Mouse (Mus musculus) cerebellum, adult 2 months (tissue): Measurements from ENCODE around the gene Pdgfb. TPM values are rescaled to one million over a fixed set of nuclear protein-coding genes. Genes with fewer than 3 reads are reported as not detected.

Experiments
- DNase-seq, 2 experiments: peaks; one replicate each; pipeline ENCODE4 v3.0.0; 2021
- H3K27ac ChIP-seq: fragments of 200-500 bp; 2 replicates; pipeline ENCODE4 v1.5.1; 2012; ENCODE audit warnings: low read length, control low read depth, inconsistent platforms; ENCODE audit not compliant: insufficient read depth
- H3K27me3 ChIP-seq: fragments of 200-500 bp; 2 replicates; pipeline ENCODE4 v1.6.1; 2012; ENCODE audit warnings: inconsistent platforms, mild to moderate bottlenecking, low read length, moderate library complexity; ENCODE audit not compliant: control insufficient read depth, insufficient read depth
- H3K4me1 ChIP-seq: fragments of 200-500 bp; 2 replicates; pipeline ENCODE4 v1.6.1; 2011; ENCODE audit warnings: low read length; ENCODE audit not compliant: control insufficient read depth, insufficient read depth
- H3K4me3 ChIP-seq: fragments of 200-500 bp; replicated peaks from 2 replicates; pipeline ENCODE3; 2011; ENCODE audit warnings: mild to moderate bottlenecking, low read depth, low read length, control low read depth; ENCODE audit not compliant: insufficient read depth
- CTCF ChIP-seq: fragments of 200-500 bp; IDR thresholded peaks from 2 replicates; pipeline ENCODE4 v1.5.1; 2011; ENCODE audit warnings: low read depth, mild to moderate bottlenecking, control low read depth, low read length, moderate library complexity, borderline replicate concordance; ENCODE audit not compliant: insufficient read depth
- POLR2A ChIP-seq: fragments of 200-500 bp; IDR thresholded peaks from 2 replicates; pipeline ENCODE4 v1.6.1; 2011; ENCODE audit warnings: low read length, control low read depth, borderline replicate concordance; ENCODE audit not compliant: insufficient read depth
- WGBS: fragments of 180-500 bp; shearing (Covaris S2); methylation state at CpG from one replicate; pipeline ENCODE4 v1.1.7; 2018; 5-methylcytosine and 5-hydroxymethylcytosine counted together
- polyA plus RNA-seq: library from polyadenylated mRNA; depleted of rRNA; stranded (reverse); fragments of >200 nt; gene quantifications from 2 replicates; pipeline ENCODE4 v1.2.3, GENCODE M21; 2012

The Pdgfb gene
- polyA plus RNA-seq, 1 experiment: 16.0 TPM

DNA sequence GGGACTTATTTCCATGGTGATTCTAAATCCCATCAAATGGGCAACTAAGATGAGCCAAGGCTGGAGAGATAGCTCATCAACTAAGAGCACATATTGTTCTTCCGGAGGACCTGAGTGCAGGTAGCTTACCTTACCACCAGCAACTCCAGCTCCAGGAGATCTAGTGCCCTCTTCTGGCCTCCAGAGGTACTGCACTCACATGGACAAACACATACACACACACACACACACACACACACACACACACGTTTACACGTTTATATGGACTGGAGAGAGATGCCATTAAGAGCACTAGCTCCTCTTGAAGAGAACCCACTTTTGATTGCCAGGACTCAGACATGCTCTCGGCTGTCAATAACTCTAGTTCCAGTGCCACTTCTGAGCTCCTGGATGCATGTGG lies 16.4 kb upstream of the Pdgfb start:
- H3K4me1 ChIP-seq: no peaks in the 10 kb centered on the region; the same call in 1 of the 2 replicates
- TF ChIP-seq CTCF (0 out of 2 replicates have a peak, but pooled peaks have one; percentile 26), POLR2A (no peak)
- H3K27me3 ChIP-seq: no peaks in the 10 kb centered on the region

GRCm38 (mm10) chr15:80030399-80030798 lies 15.6 kb upstream of the Pdgfb start:
- DNase-seq: no peak
- H3K27ac ChIP-seq: no peak overlapping the region
- H3K4me3 ChIP-seq: no peak overlapping the region

More for the DNA sequence above, 16.4 kb upstream of the Pdgfb start:
- Histone ChIP-seq H3K27ac (no peak overlapping the region), H3K4me3 (no peak overlapping the region)
- 82% methylated on average over 4 of the region's 4 CpGs for WGBS
- DNase-seq: no peak

DNA sequence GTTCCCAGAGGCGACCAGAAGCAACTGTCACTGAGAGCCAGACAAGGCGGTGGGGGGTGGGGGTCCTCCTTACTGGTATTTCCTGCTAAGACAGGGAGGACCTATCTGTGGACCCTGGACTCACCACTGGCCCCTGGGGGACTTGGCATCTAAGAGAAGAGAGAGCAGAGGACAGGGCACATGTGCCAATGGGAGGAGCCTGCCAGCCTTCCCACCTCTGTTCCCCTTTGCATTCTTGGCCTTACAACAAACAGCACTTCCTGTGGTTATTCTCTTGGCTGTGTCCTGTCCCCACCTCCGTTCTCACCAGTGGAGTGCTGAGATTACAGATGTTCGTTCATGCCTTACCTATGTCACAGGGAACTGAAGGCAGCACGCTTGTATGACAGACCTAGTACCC lies 14.1 kb upstream of the Pdgfb start:
- H3K4me1 ChIP-seq: peaks cover 13% of the 10 kb centered on the region
- TF ChIP-seq CTCF (no peak), POLR2A (no peak)
- no peak overlapping the region for H3K4me3 ChIP-seq
- no peak overlapping the region for H3K27ac ChIP-seq
- WGBS: 81% methylated on average over 5 of the region's 5 CpGs
- no peak for DNase-seq
- H3K27me3 ChIP-seq: no peaks in the 10 kb centered on the region

More at GRCm38 (mm10) chr15:80030399-80030798, 15.6 kb upstream of the Pdgfb start:
- 96% methylated on average over 10 of the region's 10 CpGs for WGBS
- peaks cover 5% of the 10 kb centered on the region for H3K4me1 ChIP-seq
- no peak for TF ChIP-seq POLR2A
- no peak for TF ChIP-seq CTCF
- H3K27me3 ChIP-seq: no peaks in the 10 kb centered on the region

- DNase-seq: no peak
- TF ChIP-seq CTCF (no peak), POLR2A (no peak)
- peaks cover 13% of the 10 kb centered on the region for H3K4me1 ChIP-seq
- 36% methylated on average over 14 of the region's 14 CpGs for WGBS
- H3K27me3 ChIP-seq: no peaks in the 10 kb centered on the region
- no peak overlapping the region for H3K27ac ChIP-seq
- no peak overlapping the region for H3K4me3 ChIP-seq
These were observed 12.0 kb upstream of the Pdgfb start for GRCm38 (mm10) chr15:80026689-80027353.

GRCm38 (mm10) chr15:80026061-80026460 lies 11.3 kb upstream of the Pdgfb start:
- 75% methylated on average over 5 of the region's 5 CpGs for WGBS
- DNase-seq: no peak
- no peaks in the 10 kb centered on the region for H3K27me3 ChIP-seq
- no peak overlapping the region for H3K27ac ChIP-seq
- TF ChIP-seq POLR2A (no peak), CTCF (no peak)
- H3K4me3 ChIP-seq: no peak overlapping the region
- peaks cover 13% of the 10 kb centered on the region for H3K4me1 ChIP-seq

- TF ChIP-seq POLR2A (no peak), CTCF (no peak)
- 63% methylated on average over 7 of the region's 7 CpGs for WGBS
These were observed 10.8 kb upstream of the Pdgfb start for GRCm38 (mm10) chr15:80025615-80026014.

DNA sequence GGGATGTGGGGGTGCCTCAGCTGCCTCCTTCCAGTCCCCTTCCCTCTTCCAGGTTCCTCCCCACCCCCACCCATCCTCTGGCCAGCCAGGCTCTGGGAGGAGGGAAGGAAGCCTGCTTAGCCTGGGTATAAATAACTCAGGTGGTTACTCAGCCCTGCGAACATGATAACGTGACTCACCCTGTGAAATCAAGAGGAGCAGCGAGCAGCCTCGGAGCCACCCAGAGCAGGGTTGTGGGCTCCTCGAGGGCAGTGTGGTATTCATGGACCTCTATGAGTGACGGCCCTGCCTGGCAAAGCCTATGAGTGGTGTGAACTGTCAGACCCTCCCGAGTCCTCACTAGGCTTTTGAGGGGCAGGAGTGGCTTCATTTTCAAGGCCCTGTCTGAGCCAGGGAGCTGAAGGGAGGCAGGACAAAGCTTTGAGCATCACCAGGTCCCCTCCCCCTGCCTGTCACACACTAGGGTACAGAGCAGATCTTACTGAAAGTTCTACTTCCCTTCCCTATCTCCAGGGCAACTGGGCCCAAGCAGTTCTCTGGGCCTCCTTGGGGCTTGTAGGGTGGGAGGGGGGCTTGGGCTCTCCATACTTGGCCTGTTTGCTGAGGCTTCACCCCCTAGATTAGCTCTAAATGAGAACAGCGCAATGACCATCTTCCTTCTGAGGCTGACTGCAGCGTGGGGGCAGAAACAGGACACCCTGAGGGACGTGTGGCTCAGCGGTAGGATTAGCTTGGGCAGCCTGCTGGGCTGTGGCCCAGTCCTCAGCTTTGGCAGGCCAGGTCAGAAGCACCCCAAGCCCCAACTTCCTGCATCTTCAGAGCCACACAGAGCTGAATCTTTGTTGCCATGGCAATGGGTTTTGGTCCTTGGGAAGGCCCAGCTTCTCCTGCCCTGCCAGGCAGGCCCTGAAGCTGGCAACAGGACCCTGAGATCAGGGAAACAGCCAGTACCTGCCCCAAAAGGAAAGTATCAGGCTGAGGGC lies 9.8 kb upstream of the Pdgfb start:
- Histone ChIP-seq H3K4me1 (peaks cover 13% of the 10 kb centered on the region), H3K27me3 (no peaks in the 10 kb centered on the region), H3K4me3 (no peak overlapping the region), H3K27ac (no peak overlapping the region)
- no peak for DNase-seq
- TF ChIP-seq CTCF: no peak
- no peak for TF ChIP-seq POLR2A
- 47% methylated on average over 11 of the region's 11 CpGs for WGBS

More at GRCm38 (mm10) chr15:80025615-80026014, 10.8 kb upstream of the Pdgfb start:
- no peak overlapping the region for H3K4me3 ChIP-seq
- H3K4me1 ChIP-seq: peaks cover 13% of the 10 kb centered on the region
- no peak for DNase-seq
- H3K27ac ChIP-seq: no peak overlapping the region
- no peaks in the 10 kb centered on the region for H3K27me3 ChIP-seq
